Mouse (Mus musculus) c-Kit-negative CD71-positive TER-119-positive erythroid progenitor cells, embryonic 14.5 days (primary cell): ENCODE results near the gene Prss34.

Experiments
- DNase-seq: peaks from one replicate; pipeline ENCODE4 v3.0.0-alpha.2; 2013; ENCODE audit warnings: low read depth, low spot score

The Prss34 gene

DNA sequence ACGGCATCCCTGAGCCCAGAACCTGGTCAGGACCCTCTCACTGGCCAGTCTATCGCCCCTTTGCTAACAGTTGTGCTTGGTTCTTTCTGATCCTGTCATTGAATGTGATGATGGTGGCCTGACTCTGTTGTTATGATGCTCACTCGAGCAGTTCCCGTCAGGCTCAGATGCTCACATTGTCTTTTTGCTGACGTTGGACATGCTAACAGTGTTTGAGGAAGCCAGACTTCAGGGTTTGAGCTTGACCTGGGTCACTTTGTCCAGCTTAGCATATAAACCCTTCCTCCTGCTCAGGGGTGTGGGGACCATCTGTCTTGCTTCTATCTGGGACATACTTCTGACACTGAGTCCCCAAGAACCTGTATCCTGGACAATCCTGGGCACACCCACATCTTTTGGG is 20.2 kb downstream of the Prss34 start, which contains the start of gene Prss29:
Gene Prss29 (plus strand): TSS at position 301 of the 400 bp plus-strand sequence.
- DNase-seq = no peak

DNA sequence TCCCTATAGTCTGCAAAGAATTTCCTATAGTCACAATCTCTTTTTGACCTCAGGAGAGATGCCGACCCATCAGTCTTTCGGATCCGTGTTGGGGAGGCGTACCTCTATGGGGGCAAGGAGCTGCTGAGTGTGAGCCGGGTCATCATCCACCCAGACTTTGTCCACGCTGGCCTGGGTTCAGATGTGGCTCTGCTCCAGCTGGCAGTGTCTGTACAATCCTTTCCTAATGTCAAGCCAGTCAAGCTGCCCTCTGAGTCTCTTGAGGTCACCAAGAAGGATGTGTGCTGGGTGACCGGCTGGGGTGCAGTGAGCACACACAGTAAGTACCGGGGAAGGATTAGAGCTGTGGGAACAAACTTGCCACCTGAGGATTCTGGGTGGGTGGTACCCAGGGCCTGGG is 22.6 kb downstream of the Prss34 start:
- no peak for DNase-seq

DNA sequence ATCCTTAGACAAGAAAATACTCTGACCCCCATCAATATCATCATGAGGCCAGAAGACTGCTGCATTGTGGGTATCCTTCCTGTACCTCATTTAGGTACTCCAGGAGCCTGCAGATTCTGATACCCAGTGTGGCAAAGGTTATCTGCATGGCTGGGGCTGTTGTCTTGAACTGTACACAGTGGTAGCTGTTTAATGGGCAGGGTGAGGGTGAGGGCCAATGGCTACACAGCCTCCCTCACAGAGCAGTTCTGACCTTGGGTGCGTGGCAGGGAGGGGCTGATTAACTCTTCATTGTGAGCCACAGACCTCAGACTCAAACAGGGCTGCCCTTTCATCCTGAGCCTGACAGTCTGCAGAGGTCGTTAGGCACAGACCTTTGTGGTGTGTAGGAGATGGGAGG is 24.7 kb downstream of the Prss34 start:
- no peak for DNase-seq

GRCm38 (mm10) chr17:25332321-25332720 is 34.1 kb downstream of the Prss34 start:
- no peak for DNase-seq

- DNase-seq = peak; percentile 13
Measured at GRCm38 (mm10) chr17:25333943-25334342, 35.7 kb downstream of the Prss34 start.

DNA sequence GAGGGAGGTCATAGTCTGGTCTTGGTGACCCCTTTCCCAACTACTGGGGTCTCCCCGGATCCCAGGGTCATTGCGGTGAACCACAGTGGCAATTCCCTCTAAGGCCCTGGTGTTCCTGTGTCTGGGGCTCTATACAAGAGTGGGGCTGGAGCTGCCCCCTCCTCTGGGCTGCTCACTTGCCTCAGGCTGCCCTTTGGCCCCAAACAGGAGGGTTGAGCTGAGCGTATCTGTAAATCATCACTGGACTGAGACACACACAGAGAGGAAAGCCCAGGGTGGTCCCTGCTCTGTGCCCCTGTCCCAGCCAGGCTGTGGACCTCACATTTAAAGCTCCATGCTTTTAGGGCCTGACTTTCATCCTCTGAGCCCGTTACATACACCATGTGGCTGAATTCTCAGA is 40.0 kb downstream of the Prss34 start:
- no peak for DNase-seq

DNA sequence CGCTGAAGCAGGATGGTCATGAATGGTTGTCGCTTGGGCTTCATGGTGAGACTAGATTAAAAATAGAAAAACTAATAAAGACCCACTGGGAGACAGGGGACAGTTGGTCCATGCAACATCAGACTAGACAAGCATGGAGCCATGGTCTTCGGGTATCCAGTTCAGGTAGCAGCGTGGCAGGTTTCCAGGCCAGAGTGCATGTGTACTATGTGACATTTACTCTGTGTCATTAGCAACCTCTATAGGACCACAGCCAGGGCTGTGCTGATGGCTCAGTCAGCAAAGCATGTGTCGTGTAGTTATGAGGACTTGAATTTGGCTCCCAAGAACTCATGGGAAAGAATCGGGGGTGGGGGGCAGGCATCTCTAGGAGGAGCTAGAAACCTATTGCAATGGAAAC is 41.8 kb downstream of the Prss34 start:
- no peak for DNase-seq

DNA sequence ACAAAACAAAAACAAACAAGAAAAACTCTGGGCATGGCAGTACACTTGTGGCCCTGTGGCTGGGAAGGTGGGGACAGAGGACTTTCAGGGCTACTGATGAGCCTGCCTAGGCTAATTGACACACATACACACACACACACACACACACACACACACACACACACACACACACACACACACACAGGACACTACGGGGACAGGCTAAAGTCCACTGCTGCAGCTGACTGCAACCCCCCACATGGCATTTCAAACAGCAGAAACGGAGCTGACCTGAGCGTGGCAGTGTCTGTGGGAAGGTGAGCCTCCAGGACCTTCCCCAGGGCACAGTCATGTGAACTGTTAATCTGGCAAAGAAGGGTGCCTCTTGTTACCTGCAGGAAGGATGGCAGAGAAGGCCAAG is 43.3 kb downstream of the Prss34 start:
- DNase-seq = no peak

GRCm38 (mm10) chr17:25345462-25345861 is 47.3 kb downstream of the Prss34 start, which contains the start of gene Tpsab1:
Gene Tpsab1 (minus strand): TSS chr17:25345562.
- no peak for DNase-seq
